Mouse (Mus musculus) Muller cell, postnatal 12 days (primary cell): ENCODE data around the gene Dnah1.

ENCODE experiments used
- DNase-seq: peaks from one replicate; pipeline ENCODE4 v3.0.0-alpha.2; 2015; ENCODE audit errors: inconsistent ontology term

Gene Dnah1

GRCm38 (mm10) chr14:31317754-31318153 is 5.9 kb downstream of the Dnah1 start:
- DNase-seq, result no peak

- no peak for DNase-seq
These were observed 7.1 kb downstream of the Dnah1 start for GRCm38 (mm10) chr14:31316613-31317012.

GRCm38 (mm10) chr14:31313192-31313591 is 10.5 kb downstream of the Dnah1 start:
- DNase-seq, result no peak

GRCm38 (mm10) chr14:31285728-31286127 is 38.0 kb downstream of the Dnah1 start:
- no peak for DNase-seq

GRCm38 (mm10) chr14:31272164-31272563 is 51.5 kb downstream of the Dnah1 start:
- DNase-seq, result peak; percentile 48

- DNase-seq, result no peak
These were observed 52.6 kb downstream of the Dnah1 start for GRCm38 (mm10) chr14:31271121-31271520.

- DNase-seq, result peak; percentile 32
These were observed 54.1 kb downstream of the Dnah1 start for GRCm38 (mm10) chr14:31269456-31270100.

GRCm38 (mm10) chr14:31268301-31269001 is 55.2 kb downstream of the Dnah1 start:
- no peak for DNase-seq

- DNase-seq, result no peak
These were observed 56.0 kb downstream of the Dnah1 start for GRCm38 (mm10) chr14:31267649-31268048.

GRCm38 (mm10) chr14:31260932-31261331 is 62.8 kb downstream of the Dnah1 start:
- DNase-seq, result no peak

- no peak for DNase-seq
These were observed 63.3 kb downstream of the Dnah1 start for GRCm38 (mm10) chr14:31260374-31260773.

GRCm38 (mm10) chr14:31258476-31259050 is 65.1 kb downstream of the Dnah1 start:
- no peak for DNase-seq

- DNase-seq, result no peak
These were observed 71.6 kb downstream of the Dnah1 start for GRCm38 (mm10) chr14:31252091-31252490.

- no peak for DNase-seq
These were observed 72.1 kb downstream of the Dnah1 start for GRCm38 (mm10) chr14:31251626-31252025.

- peak; percentile 98 for DNase-seq
These were observed 72.6 kb downstream of the Dnah1 start, which contains the start of the genes Phf7 and Bap1 for GRCm38 (mm10) chr14:31251084-31251604. Gene Phf7 (minus strand): TSS chr14:31251317. Gene Bap1 (plus strand): TSS chr14:31251450.

- DNase-seq, result no peak
These were observed 73.2 kb downstream of the Dnah1 start for GRCm38 (mm10) chr14:31250222-31251083.

GRCm38 (mm10) chr14:31248396-31248795 is 75.3 kb downstream of the Dnah1 start:
- no peak for DNase-seq

- DNase-seq, result peak; percentile 12
These were observed 77.8 kb downstream of the Dnah1 start for GRCm38 (mm10) chr14:31245946-31246345.

- no peak for DNase-seq
These were observed 78.9 kb downstream of the Dnah1 start for GRCm38 (mm10) chr14:31244777-31245176.

GRCm38 (mm10) chr14:31240528-31240927 is 83.2 kb downstream of the Dnah1 start:
- DNase-seq, result no peak

GRCm38 (mm10) chr14:31237101-31237882 is 86.4 kb downstream of the Dnah1 start:
- no peak for DNase-seq
